Comparison of ENCODE assay signal across 11 mouse cellular contexts in the genomic region with DNA sequence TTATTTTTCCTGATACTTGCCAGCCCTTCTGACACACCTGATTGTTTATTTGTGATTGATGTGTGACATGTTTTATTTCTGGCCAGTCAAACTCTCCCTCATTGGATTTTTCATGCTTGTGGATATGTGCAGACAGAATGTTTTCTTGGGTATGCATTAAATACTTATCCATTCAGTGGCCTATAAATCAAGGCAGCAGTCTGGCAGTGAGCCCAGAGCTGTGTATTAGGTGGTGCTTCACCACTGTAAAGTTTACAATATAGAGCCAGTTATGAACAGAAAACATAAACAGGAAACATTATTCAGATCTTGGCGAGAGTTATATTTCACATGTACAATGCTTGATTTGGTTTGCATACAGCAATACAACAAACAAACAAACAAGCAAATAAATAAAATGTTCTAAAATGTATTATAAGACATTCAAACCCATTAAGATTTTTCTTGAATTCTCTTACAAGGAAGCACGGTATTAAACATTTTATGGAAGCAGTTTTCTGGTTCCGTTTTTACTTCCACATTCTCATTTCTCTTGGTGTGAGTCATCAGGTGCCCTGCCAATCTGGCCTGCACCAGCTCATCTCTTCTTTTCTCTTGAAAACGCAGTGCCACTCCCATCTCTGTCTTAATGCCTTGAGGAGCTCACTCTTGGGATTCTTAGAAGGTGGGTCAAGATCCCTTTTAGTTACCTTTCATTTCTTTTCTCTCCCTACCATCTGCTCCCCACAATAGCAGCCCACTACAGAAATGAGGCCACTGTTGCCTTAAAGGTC.
A peak's percentile ranks its signal among the peaks of the same experiment; 100 is the strongest.
DNase-seq lines count a peak whose midpoint lies in the region; ATAC-seq and TF ChIP-seq lines count a peak whose summit lies in the region.
"Had no signal": no experiment of that assay in that cellular context is flagged by ENCODE, and none has a peak within 500 bp of the region (broad histone marks: within the 10 kb centered on the region; RNA-seq: fewer than 3 reads in every experiment).

No protein-coding gene starts in this region.

- H3K4me3 ChIP-seq in kidney, embryonic 14.5 days (ENCODE audit: low read length) = no peak overlapping the region
- no peak overlapping the region for H3K4me3 ChIP-seq in kidney, adult 2 months (ENCODE audit: insufficient read depth, low read depth, low read length)
- H3K4me3 ChIP-seq in midbrain, embryonic 14.5 days (replicated peaks; ENCODE audit: low read depth, low read length) = no peak overlapping the region
- no peak overlapping the region for H3K4me3 ChIP-seq in midbrain, embryonic 13.5 days (replicated peaks)

- H3K36me3 ChIP-seq in kidney, embryonic 14.5 days (ENCODE audit: control insufficient read depth, insufficient read depth, low read length) = no peaks in the 10 kb centered on the region
- no peaks in the 10 kb centered on the region for H3K36me3 ChIP-seq in kidney, adult 2 months (ENCODE audit: control insufficient read depth, insufficient read depth, low read length)
- H3K36me3 ChIP-seq in midbrain, embryonic 14.5 days (ENCODE audit: control insufficient read depth, insufficient read depth, low read length) = no peaks in the 10 kb centered on the region
- no peaks in the 10 kb centered on the region for H3K36me3 ChIP-seq in midbrain, embryonic 13.5 days

- H3K4me2 ChIP-seq in kidney, embryonic 14.5 days (replicated peaks; ENCODE audit: low read depth, low read length) = no peak overlapping the region
- H3K4me2 ChIP-seq in midbrain, embryonic 14.5 days (ENCODE audit: low read length) = no peak overlapping the region
- H3K4me2 ChIP-seq in midbrain, embryonic 13.5 days (replicated peaks) = no peak overlapping the region

- DNase-seq in adrenal gland, postnatal 10 days = peak; percentile 4
- no peak for DNase-seq in adrenal gland, postnatal 4 days (ENCODE audit: low spot score in 2 of 2)
- DNase-seq in kidney, adult 2 months = no peak
- peak; percentile 6 for DNase-seq in midbrain, embryonic 14.5 days
- no peak for DNase-seq in layer of hippocampus, adult 9-11 months
- DNase-seq: cerebellum, adult 9-10 months; heart, adult 18-20 months had no signal

- peak; percentile 78; the same call in 1 of the 2 replicates for ATAC-seq in kidney, embryonic 14.5 days (ENCODE audit: low FRiP score, low TSS enrichment)
- ATAC-seq in midbrain, embryonic 14.5 days (ENCODE audit: low FRiP score, low TSS enrichment) = no peak
- ATAC-seq in midbrain, embryonic 13.5 days = no peak
- ATAC-seq in granulocyte monocyte progenitor cell, adult 5-6 weeks (replicated peaks; ENCODE audit: poor library complexity, severe bottlenecking) = peak; percentile 30; the same call in 1 of the 2 replicates
- ATAC-seq: hindbrain, embryonic 16.5 days had no signal

- no peaks in the 10 kb centered on the region for H3K27me3 ChIP-seq in kidney, embryonic 14.5 days (ENCODE audit: control insufficient read depth, insufficient read depth, low read length)
- no peaks in the 10 kb centered on the region for H3K27me3 ChIP-seq in kidney, adult 2 months (replicated peaks; ENCODE audit: control insufficient read depth, insufficient read depth, low read length)
- no peaks in the 10 kb centered on the region for H3K27me3 ChIP-seq in midbrain, embryonic 14.5 days (ENCODE audit: control insufficient read depth, insufficient read depth, low read length)
- no peaks in the 10 kb centered on the region for H3K27me3 ChIP-seq in midbrain, embryonic 13.5 days

- no peak overlapping the region for H3K9ac ChIP-seq in kidney, embryonic 14.5 days (ENCODE audit: low read depth, low read length)
- no peak overlapping the region for H3K9ac ChIP-seq in midbrain, embryonic 14.5 days (replicated peaks; ENCODE audit: low read length)
- no peak overlapping the region for H3K9ac ChIP-seq in midbrain, embryonic 13.5 days (replicated peaks)

- no peak for TF ChIP-seq POLR2A in kidney, adult 2 months (IDR thresholded peaks at IDR 0.05; ENCODE audit: low read depth, low read length)

- no peaks in the 10 kb centered on the region for H3K9me3 ChIP-seq in kidney, embryonic 14.5 days (ENCODE audit: control insufficient read depth, low read length)
- H3K9me3 ChIP-seq in midbrain, embryonic 14.5 days (ENCODE audit: control insufficient read depth, low read length) = no peaks in the 10 kb centered on the region
- H3K9me3 ChIP-seq in midbrain, embryonic 13.5 days = no peaks in the 10 kb centered on the region

- WGBS in kidney, embryonic 14.5 days = 68% methylated on average over 4 of the region's 4 CpGs
- 56% methylated on average over 4 of the region's 4 CpGs for WGBS in kidney, adult 2 months
- WGBS in midbrain, embryonic 14.5 days = 86% methylated on average over 4 of the region's 4 CpGs
- WGBS in midbrain, embryonic 13.5 days = 84% methylated on average over 4 of the region's 4 CpGs

- no peak overlapping the region for H3K27ac ChIP-seq in kidney, embryonic 14.5 days (ENCODE audit: low read depth, low read length)
- no peak overlapping the region for H3K27ac ChIP-seq in kidney, adult 2 months (ENCODE audit: insufficient read depth, low read depth, low read length)
- no peak overlapping the region for H3K27ac ChIP-seq in midbrain, embryonic 14.5 days (replicated peaks; ENCODE audit: low read depth, low read length)
- H3K27ac ChIP-seq in midbrain, embryonic 13.5 days = no peak overlapping the region

- TF ChIP-seq CTCF in kidney, adult 2 months (conservative IDR thresholded peaks at IDR 0.05; ENCODE audit: insufficient read depth, insufficient read length, low read depth, low read length) = no peak

- H3K4me1 ChIP-seq in kidney, embryonic 14.5 days (ENCODE audit: control insufficient read depth, insufficient read depth, low read length) = no peaks in the 10 kb centered on the region
- H3K4me1 ChIP-seq in kidney, adult 2 months (ENCODE audit: control insufficient read depth, insufficient read depth, low read length) = no peaks in the 10 kb centered on the region
- H3K4me1 ChIP-seq in midbrain, embryonic 14.5 days (ENCODE audit: control insufficient read depth, insufficient read depth, low read length) = no peaks in the 10 kb centered on the region
- no peaks in the 10 kb centered on the region for H3K4me1 ChIP-seq in midbrain, embryonic 13.5 days (replicated peaks)

Comparison
In these comparisons a context has a peak if more than half of its experiments do, and no peak if none do; other contexts are left out.
1. DNase-seq: peak in adrenal gland, postnatal 10 days (single experiment) and midbrain, embryonic 14.5 days (single experiment); none in adrenal gland, postnatal 4 days (0 of 2), kidney, adult 2 months (single experiment) and layer of hippocampus, adult 9-11 months (single experiment).
2. ATAC-seq: peak in kidney, embryonic 14.5 days (single experiment) and granulocyte monocyte progenitor cell, adult 5-6 weeks (single experiment); none in midbrain, embryonic 14.5 days (single experiment) and midbrain, embryonic 13.5 days (single experiment).